Mouse (Mus musculus): Measurements from ENCODE around the gene Kctd6. TPM values are rescaled to one million over a fixed set of nuclear protein-coding genes. Genes with fewer than 3 reads are reported as not detected.

Kctd6 gene
- polyA plus RNA-seq, 1 experiment from 2014 or later = 10.6 TPM

- H3K27me3 ChIP-seq (replicated peaks; ENCODE audit: control insufficient read depth, insufficient read depth, low read length) = no peaks in the 10 kb centered on the region
- H3K36me3 ChIP-seq (ENCODE audit: control insufficient read depth, insufficient read depth, low read length) = no peaks in the 10 kb centered on the region
- ATAC-seq (replicated peaks; ENCODE audit: low FRiP score) (no peak), DNase-seq (ENCODE audit: low spot score) (no peak)
- H3K9me3 ChIP-seq (ENCODE audit: control insufficient read depth, low read length) = 0 out of 2 replicates have a peak, but pooled peaks cover 2% of the 10 kb centered on the region
- H3K4me1 ChIP-seq (replicated peaks; ENCODE audit: control insufficient read depth, insufficient read depth, low read length) = no peaks in the 10 kb centered on the region
- H3K4me2 ChIP-seq = no peak overlapping the region
- H3K4me3 ChIP-seq (ENCODE audit: low read depth, low read length) = no peak overlapping the region
- no peak overlapping the region for H3K27ac ChIP-seq (ENCODE audit: low read depth, low read length)
- H3K9ac ChIP-seq (ENCODE audit: low read depth, low read length) = no peak overlapping the region
- WGBS = 86% methylated on average over 6 of the region's 6 CpGs
Measured at GRCm38 (mm10) chr14:8186278-8187045, 27.5 kb upstream of the Kctd6 start.

GRCm38 (mm10) chr14:8190556-8190955 is 23.4 kb upstream of the Kctd6 start:
- no peak overlapping the region for H3K4me3 ChIP-seq (ENCODE audit: low read depth, low read length)
- no peak overlapping the region for H3K9ac ChIP-seq (ENCODE audit: low read depth, low read length)
- no peaks in the 10 kb centered on the region for H3K36me3 ChIP-seq (ENCODE audit: control insufficient read depth, insufficient read depth, low read length)
- WGBS = 93% methylated on average over 3 of the region's 3 CpGs
- DNase-seq (ENCODE audit: low spot score) = no peak
- H3K27ac ChIP-seq (ENCODE audit: low read depth, low read length) = no peak overlapping the region
- H3K27me3 ChIP-seq (replicated peaks; ENCODE audit: control insufficient read depth, insufficient read depth, low read length) = no peaks in the 10 kb centered on the region
- no peaks in the 10 kb centered on the region for H3K9me3 ChIP-seq (ENCODE audit: control insufficient read depth, low read length)
- no peaks in the 10 kb centered on the region for H3K4me1 ChIP-seq (replicated peaks; ENCODE audit: control insufficient read depth, insufficient read depth, low read length)
- no peak for ATAC-seq (replicated peaks; ENCODE audit: low FRiP score)
- H3K4me2 ChIP-seq = no peak overlapping the region

- Histone ChIP-seq H3K4me1 (replicated peaks; ENCODE audit: control insufficient read depth, insufficient read depth, low read length) (no peaks in the 10 kb centered on the region), H3K9ac (ENCODE audit: low read depth, low read length) (no peak overlapping the region), H3K9me3 (ENCODE audit: control insufficient read depth, low read length) (no peaks in the 10 kb centered on the region), H3K36me3 (ENCODE audit: control insufficient read depth, insufficient read depth, low read length) (no peaks in the 10 kb centered on the region), H3K27me3 (replicated peaks; ENCODE audit: control insufficient read depth, insufficient read depth, low read length) (no peaks in the 10 kb centered on the region), H3K27ac (ENCODE audit: low read depth, low read length) (no peak overlapping the region), H3K4me2 (no peak overlapping the region), H3K4me3 (ENCODE audit: low read depth, low read length) (no peak overlapping the region)
- no peak for DNase-seq (ENCODE audit: low spot score)
- no peak for ATAC-seq (replicated peaks; ENCODE audit: low FRiP score)
- 69% methylated on average over 12 of the region's 12 CpGs for WGBS
Measured at GRCm38 (mm10) chr14:8191331-8191965, 22.5 kb upstream of the Kctd6 start.

GRCm38 (mm10) chr14:8192727-8193126 is 21.2 kb upstream of the Kctd6 start:
- H3K9me3 ChIP-seq (ENCODE audit: control insufficient read depth, low read length) = no peaks in the 10 kb centered on the region
- H3K9ac ChIP-seq (ENCODE audit: low read depth, low read length) = no peak overlapping the region
- H3K27ac ChIP-seq (ENCODE audit: low read depth, low read length) = no peak overlapping the region
- no peaks in the 10 kb centered on the region for H3K27me3 ChIP-seq (replicated peaks; ENCODE audit: control insufficient read depth, insufficient read depth, low read length)
- 88% methylated on average over 6 of the region's 6 CpGs for WGBS
- ATAC-seq (replicated peaks; ENCODE audit: low FRiP score) = no peak
- H3K36me3 ChIP-seq (ENCODE audit: control insufficient read depth, insufficient read depth, low read length) = no peaks in the 10 kb centered on the region
- H3K4me1 ChIP-seq (replicated peaks; ENCODE audit: control insufficient read depth, insufficient read depth, low read length) = no peaks in the 10 kb centered on the region
- DNase-seq (ENCODE audit: low spot score) = no peak
- H3K4me2 ChIP-seq = no peak overlapping the region
- no peak overlapping the region for H3K4me3 ChIP-seq (ENCODE audit: low read depth, low read length)

GRCm38 (mm10) chr14:8200769-8201168 is 13.2 kb upstream of the Kctd6 start:
- WGBS = 82% methylated on average over 5 of the region's 5 CpGs
- Histone ChIP-seq H3K27me3 (replicated peaks; ENCODE audit: control insufficient read depth, insufficient read depth, low read length) (no peaks in the 10 kb centered on the region), H3K36me3 (ENCODE audit: control insufficient read depth, insufficient read depth, low read length) (no peaks in the 10 kb centered on the region), H3K4me1 (replicated peaks; ENCODE audit: control insufficient read depth, insufficient read depth, low read length) (no peaks in the 10 kb centered on the region), H3K4me2 (no peak overlapping the region), H3K4me3 (ENCODE audit: low read depth, low read length) (no peak overlapping the region), H3K27ac (ENCODE audit: low read depth, low read length) (no peak overlapping the region), H3K9me3 (ENCODE audit: control insufficient read depth, low read length) (no peaks in the 10 kb centered on the region), H3K9ac (ENCODE audit: low read depth, low read length) (no peak overlapping the region)
- ATAC-seq (replicated peaks; ENCODE audit: low FRiP score) (no peak), DNase-seq (ENCODE audit: low spot score) (no peak)

- no peaks in the 10 kb centered on the region for H3K9me3 ChIP-seq (ENCODE audit: control insufficient read depth, low read length)
- no peak overlapping the region for H3K9ac ChIP-seq (ENCODE audit: low read depth, low read length)
- H3K4me1 ChIP-seq (replicated peaks; ENCODE audit: control insufficient read depth, insufficient read depth, low read length) = 0 out of 2 replicates have a peak, but pooled peaks cover 2% of the 10 kb centered on the region
- H3K27me3 ChIP-seq (replicated peaks; ENCODE audit: control insufficient read depth, insufficient read depth, low read length) = no peaks in the 10 kb centered on the region
- no peak for ATAC-seq (replicated peaks; ENCODE audit: low FRiP score)
- no peak for DNase-seq (ENCODE audit: low spot score)
- no peak overlapping the region for H3K4me3 ChIP-seq (ENCODE audit: low read depth, low read length)
- H3K4me2 ChIP-seq = no peak overlapping the region
- WGBS = 81% methylated on average over 3 of the region's 3 CpGs
- H3K36me3 ChIP-seq (ENCODE audit: control insufficient read depth, insufficient read depth, low read length) = no peaks in the 10 kb centered on the region
- no peak overlapping the region for H3K27ac ChIP-seq (ENCODE audit: low read depth, low read length)
Measured at GRCm38 (mm10) chr14:8201715-8202114, 12.2 kb upstream of the Kctd6 start.

- Histone ChIP-seq H3K4me2 (no peak overlapping the region), H3K4me3 (ENCODE audit: low read depth, low read length) (no peak overlapping the region), H3K27ac (ENCODE audit: low read depth, low read length) (no peak overlapping the region), H3K9me3 (ENCODE audit: control insufficient read depth, low read length) (no peaks in the 10 kb centered on the region), H3K27me3 (replicated peaks; ENCODE audit: control insufficient read depth, insufficient read depth, low read length) (no peaks in the 10 kb centered on the region), H3K36me3 (ENCODE audit: control insufficient read depth, insufficient read depth, low read length) (no peaks in the 10 kb centered on the region), H3K4me1 (replicated peaks; ENCODE audit: control insufficient read depth, insufficient read depth, low read length) (0 out of 2 replicates have a peak, but pooled peaks cover 2% of the 10 kb centered on the region), H3K9ac (ENCODE audit: low read depth, low read length) (no peak overlapping the region)
- DNase-seq (ENCODE audit: low spot score) = no peak
- WGBS = 53% methylated on average over 9 of the region's 9 CpGs
- no peak for ATAC-seq (replicated peaks; ENCODE audit: low FRiP score)
Measured at GRCm38 (mm10) chr14:8206179-8206910, 7.6 kb upstream of the Kctd6 start.

GRCm38 (mm10) chr14:8207105-8207504 is 6.8 kb upstream of the Kctd6 start:
- DNase-seq (ENCODE audit: low spot score) = no peak
- ATAC-seq (replicated peaks; ENCODE audit: low FRiP score) = no peak
- Histone ChIP-seq H3K9me3 (ENCODE audit: control insufficient read depth, low read length) (no peaks in the 10 kb centered on the region), H3K4me1 (replicated peaks; ENCODE audit: control insufficient read depth, insufficient read depth, low read length) (0 out of 2 replicates have a peak, but pooled peaks cover 2% of the 10 kb centered on the region), H3K9ac (ENCODE audit: low read depth, low read length) (no peak overlapping the region), H3K27ac (ENCODE audit: low read depth, low read length) (no peak overlapping the region), H3K27me3 (replicated peaks; ENCODE audit: control insufficient read depth, insufficient read depth, low read length) (no peaks in the 10 kb centered on the region), H3K4me3 (ENCODE audit: low read depth, low read length) (no peak overlapping the region), H3K36me3 (ENCODE audit: control insufficient read depth, insufficient read depth, low read length) (no peaks in the 10 kb centered on the region), H3K4me2 (no peak overlapping the region)
- 59% methylated on average over 5 of the region's 5 CpGs for WGBS

Measured in liver, embryonic 11.5 days (tissue).